Mouse (Mus musculus) left cerebral cortex, adult 9 months (tissue): ENCODE data around the gene Prr12.

Experiments used
- DNase-seq, 2 experiments: peaks; one replicate each; pipeline ENCODE4 v3.0.0; 2022; ENCODE audit warnings: low spot score in 2 of 2

Gene Prr12

GRCm38 (mm10) chr7:45077829-45078228 lies 25.1 kb upstream of the Prr12 start:
- no peak for DNase-seq

DNA sequence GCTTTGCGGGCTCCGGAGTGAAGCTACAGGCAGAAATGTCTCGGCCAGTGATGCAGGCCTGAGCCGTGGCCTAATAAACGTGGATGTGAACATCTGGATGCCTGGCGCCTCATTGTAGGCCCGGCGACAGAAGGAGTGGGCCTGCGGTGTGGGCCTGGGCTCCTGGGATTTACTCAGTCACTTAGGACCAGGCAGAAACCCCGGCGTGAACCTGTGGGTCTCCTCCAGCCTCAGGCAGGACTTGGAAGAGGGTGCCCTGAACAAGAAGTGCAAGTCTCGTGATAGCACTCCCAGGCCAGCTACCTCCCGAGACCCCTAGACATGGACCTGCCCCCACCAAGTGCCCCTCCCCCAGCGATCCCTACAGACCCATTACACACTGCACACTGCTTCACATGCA lies 24.6 kb upstream of the Prr12 start:
- DNase-seq: no peak

GRCm38 (mm10) chr7:45076501-45076900 lies 23.8 kb upstream of the Prr12 start:
- DNase-seq: no peak

GRCm38 (mm10) chr7:45075405-45075804 lies 22.7 kb upstream of the Prr12 start:
- DNase-seq: no peak

GRCm38 (mm10) chr7:45073949-45074348 lies 21.3 kb upstream of the Prr12 start:
- no peak for DNase-seq

DNA sequence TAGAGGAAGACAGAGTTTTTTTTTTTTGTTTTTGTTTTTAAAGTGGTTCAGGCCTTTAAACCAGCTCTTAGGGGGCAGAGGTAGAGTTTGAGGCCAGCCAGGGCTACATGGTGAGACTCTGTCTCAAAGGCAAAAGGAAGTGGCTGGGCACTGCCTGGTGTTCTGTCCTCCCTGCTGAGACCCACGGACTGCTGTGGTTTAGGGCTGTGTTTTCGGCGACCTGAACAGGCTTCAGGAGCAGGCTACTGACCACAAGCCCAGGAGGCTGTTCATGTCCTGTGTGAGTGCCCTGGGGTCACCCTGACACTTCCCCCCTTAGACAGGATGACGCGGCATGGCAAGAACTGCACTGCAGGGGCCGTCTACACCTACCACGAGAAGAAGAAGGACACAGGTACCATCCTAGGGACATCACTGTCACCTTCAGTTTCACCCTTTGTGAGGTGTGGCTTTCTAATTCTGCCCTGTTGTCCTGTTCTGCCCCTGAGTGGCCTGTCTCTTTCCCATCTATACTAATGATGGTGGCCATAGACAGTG lies 20.6 kb upstream of the Prr12 start:
- no peak for DNase-seq

GRCm38 (mm10) chr7:45072230-45072629 lies 19.5 kb upstream of the Prr12 start:
- DNase-seq: no peak

- DNase-seq: no peak
Measured at GRCm38 (mm10) chr7:45069671-45070070, 17.0 kb upstream of the Prr12 start.

- no peak for DNase-seq
Measured at GRCm38 (mm10) chr7:45068000-45068318, 15.3 kb upstream of the Prr12 start.

DNA sequence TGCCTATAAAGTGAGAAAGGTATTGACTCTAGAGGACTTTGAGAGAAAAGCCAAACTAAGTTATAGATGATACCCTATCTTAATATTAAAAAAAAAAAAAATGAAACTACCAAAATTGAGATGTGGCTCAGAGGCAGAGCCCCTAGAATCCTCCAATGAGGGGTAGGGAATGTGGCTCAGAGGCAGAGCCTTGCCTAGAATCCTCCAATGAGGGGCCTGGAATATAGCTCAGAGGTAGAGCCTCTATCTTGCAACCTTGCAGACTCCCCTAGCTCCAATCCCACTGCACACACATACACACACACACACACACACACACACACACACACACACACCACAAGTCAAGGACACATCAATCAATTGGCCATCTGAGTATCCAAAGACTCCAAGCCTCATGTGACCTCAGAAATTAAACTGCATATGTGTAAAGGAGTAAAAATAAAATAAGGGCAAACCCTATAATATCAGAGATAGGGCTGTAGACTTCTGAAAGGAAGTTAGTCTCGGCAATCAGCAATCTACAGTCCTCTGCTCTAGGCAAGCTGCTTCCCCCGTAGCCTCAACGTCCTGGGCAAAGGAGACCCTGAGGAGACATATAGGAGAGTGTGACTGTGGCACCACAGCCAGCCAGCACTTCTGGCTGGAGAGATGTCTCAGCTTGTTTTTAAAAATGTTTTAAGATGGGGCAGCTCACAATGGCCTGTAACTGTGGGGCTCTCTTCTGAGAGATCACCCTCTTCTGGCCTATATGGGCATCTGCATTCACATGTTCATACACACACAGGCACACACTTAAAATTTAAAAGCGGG lies 14.7 kb upstream of the Prr12 start:
- DNase-seq: no peak

DNA sequence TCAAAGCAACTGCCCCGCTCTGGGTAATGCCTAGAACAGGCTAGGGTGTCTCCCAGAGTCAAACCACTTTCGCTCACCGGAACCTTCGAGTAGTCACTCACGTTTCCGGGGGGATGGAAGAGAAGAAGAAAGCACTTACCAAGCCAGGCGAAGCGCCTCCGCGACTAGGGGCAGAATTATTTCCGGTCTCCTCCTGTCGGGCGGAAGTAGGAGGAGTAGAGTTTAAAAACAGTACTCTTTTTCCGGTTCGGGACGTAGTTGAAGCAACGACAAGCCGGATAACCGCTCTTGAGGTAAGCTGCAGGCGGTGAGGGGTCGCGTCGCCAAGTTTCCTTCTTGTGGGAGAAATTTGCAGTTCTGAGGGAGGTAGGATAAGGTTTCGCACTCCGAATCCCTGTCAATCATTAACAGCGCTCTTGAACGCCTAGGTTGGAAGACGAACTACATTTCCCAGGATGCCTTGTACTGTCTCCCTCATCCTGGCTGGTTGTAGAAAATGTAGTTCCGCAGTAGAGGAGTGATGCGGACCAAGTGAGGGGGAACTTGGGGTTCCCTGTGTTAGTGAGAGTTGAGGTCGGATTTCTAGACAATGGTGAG lies 9.7 kb upstream of the Prr12 start, which contains the start of the genes Nosip and Prrg2:
Gene Nosip (plus strand): TSS at position 191 of the 597 bp plus-strand sequence.
Gene Prrg2 (minus strand): TSS at position 439 of the 597 bp plus-strand sequence.
- DNase-seq: peak; percentile 88 to 97

DNA sequence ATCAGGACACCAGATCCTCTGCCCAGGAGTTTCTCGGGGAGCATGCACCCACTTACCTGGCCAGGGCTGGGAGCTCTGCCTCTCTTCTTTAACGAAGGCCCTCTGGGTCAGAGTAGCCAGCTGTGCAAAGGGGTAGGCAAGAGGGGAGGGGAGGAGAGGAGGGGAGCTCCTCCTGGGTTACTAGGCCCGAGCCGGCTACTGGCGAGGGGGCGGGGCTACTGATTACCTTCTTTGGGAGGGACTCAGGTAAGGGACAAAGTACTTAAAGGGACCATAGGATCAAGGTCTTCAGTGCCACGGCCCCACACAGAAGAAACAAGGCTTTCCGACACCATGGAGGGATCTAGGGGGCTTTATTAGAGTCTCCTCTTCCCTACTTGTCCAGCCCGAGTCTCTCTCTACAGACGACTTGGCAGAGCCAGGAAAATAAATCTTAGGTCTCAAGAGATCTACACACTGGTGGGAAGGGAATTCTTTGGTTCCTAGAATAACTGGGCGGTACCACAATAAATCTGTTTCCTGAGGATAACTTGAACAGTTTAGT lies 8.9 kb upstream of the Prr12 start:
- no peak for DNase-seq

DNA sequence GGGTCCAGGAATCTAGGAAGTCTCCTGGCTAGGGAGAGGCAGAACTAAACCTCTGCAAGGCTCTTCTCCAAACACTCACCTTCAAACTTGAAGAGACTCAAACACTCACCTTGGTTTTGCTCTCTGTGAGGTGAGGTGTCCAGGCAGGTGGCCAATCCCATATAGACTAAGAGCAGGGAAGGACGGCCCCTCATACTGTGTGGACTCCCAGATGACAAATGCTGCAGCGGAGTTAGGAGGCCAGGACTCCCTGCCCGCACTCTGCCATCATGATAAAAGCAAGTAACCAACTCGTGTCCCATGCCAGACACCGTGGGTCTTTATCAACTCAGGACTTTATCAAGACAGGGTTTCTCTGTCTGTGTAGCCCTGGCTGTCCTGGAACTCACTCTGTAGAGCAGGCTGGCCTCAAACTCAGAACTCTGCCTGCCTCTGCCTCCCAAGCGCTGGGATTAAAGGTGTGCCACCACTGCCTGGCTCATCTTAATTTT lies 8.0 kb upstream of the Prr12 start:
- no peak for DNase-seq

GRCm38 (mm10) chr7:45058607-45059571 lies 6.2 kb upstream of the Prr12 start:
- no peak for DNase-seq

GRCm38 (mm10) chr7:45056972-45057348 lies 4.3 kb upstream of the Prr12 start:
- no peak for DNase-seq

- DNase-seq: no peak
Measured at GRCm38 (mm10) chr7:45056329-45056971, 3.8 kb upstream of the Prr12 start.

GRCm38 (mm10) chr7:45053931-45054510 lies 1.3 kb upstream of the Prr12 start:
- peak; percentile 95 to 96 for DNase-seq

GRCm38 (mm10) chr7:45053117-45053930 lies 643 bp upstream of the Prr12 start:
- peak in 1 of 2 experiments; percentile 69 for DNase-seq

DNA sequence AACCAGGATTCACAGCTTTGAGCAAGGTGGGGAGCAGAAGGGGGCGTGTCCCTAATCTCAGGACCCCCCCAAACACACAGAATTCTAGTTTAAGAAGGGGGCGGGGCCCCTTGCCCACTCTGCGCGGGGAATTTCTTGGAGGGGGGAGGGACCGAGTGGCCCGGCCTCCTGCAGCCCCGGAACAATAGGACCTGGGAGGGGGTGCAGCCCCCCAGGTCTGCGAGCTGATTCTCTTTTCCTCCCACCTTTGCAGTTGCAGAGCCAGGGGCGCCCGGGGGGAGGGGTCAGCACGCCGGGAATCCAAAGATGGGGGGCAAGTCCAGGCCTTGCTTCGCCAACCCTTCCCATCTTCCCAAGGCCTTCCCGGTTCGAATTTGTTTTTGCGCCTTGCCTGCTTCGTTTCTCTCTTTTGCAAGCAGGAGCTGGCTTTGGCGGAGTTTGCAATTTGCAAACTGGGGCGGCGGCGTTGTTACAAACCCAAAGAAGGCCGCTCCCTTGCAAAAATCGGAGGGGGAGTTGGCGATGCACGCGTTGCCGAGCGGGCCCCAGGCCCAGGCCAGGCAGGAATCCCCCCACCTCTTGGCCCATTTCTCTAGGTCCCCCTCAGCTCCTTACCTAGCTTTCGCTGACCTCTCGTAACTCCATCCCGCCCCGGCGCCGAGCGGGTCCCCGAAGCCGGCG lies 360 bp downstream of the Prr12 start:
- DNase-seq: peak in 1 of 2 experiments; percentile 47
